Mouse (Mus musculus) olfactory bulb, adult 2 months (tissue): Measurements from ENCODE around the gene Stat5a. TPM values are rescaled to one million over a fixed set of nuclear protein-coding genes. Genes with fewer than 3 reads are reported as not detected.
A peak's percentile ranks its signal among the peaks of the same experiment; 100 is the strongest.

Experiments used
- H3K27ac ChIP-seq: fragments of 200-500 bp; 2 replicates; pipeline ENCODE4 v1.5.1; 2012; ENCODE audit warnings: low read depth, low read length; ENCODE audit not compliant: insufficient read depth
- H3K4me1 ChIP-seq: fragments of 200-500 bp; 2 replicates; pipeline ENCODE4 v1.6.1; 2012; ENCODE audit warnings: low read length; ENCODE audit not compliant: control insufficient read depth, insufficient read depth
- H3K4me3 ChIP-seq: fragments of 200-500 bp; 2 replicates; pipeline ENCODE4 v1.5.1; 2012; ENCODE audit warnings: mild to moderate bottlenecking, low read depth, low read length, moderate library complexity; ENCODE audit not compliant: insufficient read depth
- CTCF ChIP-seq: fragments of 200-500 bp; IDR thresholded peaks from 2 replicates; pipeline ENCODE4 v1.5.1; 2012; ENCODE audit warnings: low read depth, mild to moderate bottlenecking, low read length, moderate library complexity; ENCODE audit not compliant: insufficient read depth
- POLR2A ChIP-seq: fragments of 200-500 bp; IDR thresholded peaks from 2 replicates; pipeline ENCODE4 v1.6.1; 2012; ENCODE audit warnings: mild to moderate bottlenecking, low read depth, low read length, moderate library complexity; ENCODE audit not compliant: insufficient read depth
- WGBS: fragments of 180-500 bp; shearing (Covaris S2); methylation state at CpG from one replicate; pipeline ENCODE4 v1.1.7; 2018; 5-methylcytosine and 5-hydroxymethylcytosine counted together
- polyA plus RNA-seq: library from polyadenylated mRNA; stranded (reverse); fragments of >200 nt; gene quantifications from 2 replicates; pipeline ENCODE4 v1.2.4, GENCODE M21; 2012; ENCODE audit warnings: low replicate concordance; ENCODE audit not compliant: missing spikeins, insufficient read depth, insufficient read length

The Stat5a gene
- polyA plus RNA-seq, 1 experiment = not detected

DNA sequence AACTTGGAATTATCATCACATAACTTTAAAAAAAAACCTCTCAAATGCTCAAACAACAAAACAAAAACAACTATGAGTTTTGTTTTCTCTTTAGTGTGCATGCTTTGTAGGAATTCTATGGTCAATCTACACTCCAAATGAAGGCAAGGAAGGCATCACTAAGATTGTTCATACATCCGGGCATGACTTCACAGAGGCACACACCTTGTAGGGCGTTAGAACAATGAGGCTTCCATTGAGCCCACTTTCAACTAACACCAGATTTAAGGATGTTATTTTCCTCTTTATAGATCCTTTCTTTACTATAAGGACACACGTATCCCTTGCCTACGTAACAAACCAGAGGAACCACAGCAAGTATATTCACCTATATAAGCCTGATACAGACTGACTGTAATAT lies 11.6 kb upstream of the Stat5a start:
- 89% methylated on average over 4 of the region's 4 CpGs for WGBS
- H3K4me3 ChIP-seq = no peak overlapping the region
- TF ChIP-seq POLR2A (no peak), CTCF (no peak)
- H3K4me1 ChIP-seq = peaks cover 20% of the 10 kb centered on the region
- no peak overlapping the region for H3K27ac ChIP-seq

DNA sequence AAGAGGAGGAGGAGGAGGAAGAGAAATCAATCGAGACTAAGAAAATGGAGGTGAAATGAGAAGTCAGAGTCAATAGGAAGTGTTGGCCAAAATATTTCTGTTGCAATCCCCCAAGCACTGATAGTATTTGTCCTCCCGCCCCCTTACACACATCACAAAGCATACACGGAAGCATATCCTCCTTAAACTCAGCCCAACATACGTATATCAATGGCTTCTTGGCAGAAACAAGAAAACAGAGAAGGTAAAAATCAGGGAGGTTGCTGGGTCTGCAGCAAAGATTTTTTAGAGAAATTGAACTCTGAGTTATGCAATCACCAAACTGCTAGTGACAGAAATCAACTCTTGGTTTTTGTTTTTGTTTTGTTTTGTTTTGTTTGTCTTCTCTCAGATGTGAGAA lies 11.1 kb upstream of the Stat5a start:
- WGBS = 61% methylated on average over 4 of the region's 4 CpGs
- peaks cover 20% of the 10 kb centered on the region for H3K4me1 ChIP-seq
- H3K27ac ChIP-seq = no peak overlapping the region
- no peak overlapping the region for H3K4me3 ChIP-seq
- TF ChIP-seq CTCF (no peak), POLR2A (no peak)

DNA sequence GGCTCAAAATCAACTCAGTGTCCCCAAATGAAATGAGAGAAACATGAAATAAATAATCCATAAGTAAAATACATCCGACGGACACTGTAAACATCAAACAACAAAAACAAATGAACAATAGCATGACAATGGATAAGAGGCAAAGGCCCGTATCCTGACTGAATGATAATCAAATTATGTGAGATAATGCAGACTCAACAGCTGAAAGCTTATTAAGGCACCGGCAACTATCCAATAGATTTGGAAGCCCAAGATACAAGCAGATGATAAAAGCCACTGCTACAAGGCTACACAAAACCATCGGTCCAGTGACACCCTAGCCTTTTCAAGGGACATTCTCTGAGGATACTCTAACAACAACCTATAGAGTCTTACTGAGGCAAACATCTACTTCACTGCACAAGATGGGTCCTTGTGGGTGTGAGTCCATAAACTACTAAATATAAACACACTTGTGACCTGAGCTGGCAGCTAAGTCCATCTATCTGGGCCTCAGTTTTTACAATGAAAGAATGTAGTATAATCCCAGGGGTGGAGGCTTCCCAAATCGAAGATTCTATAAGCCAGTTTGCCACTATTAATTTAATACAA lies 10.3 kb upstream of the Stat5a start:
- peak overlapping the region; percentile 32; the same call in 1 of the 2 replicates for H3K4me3 ChIP-seq
- TF ChIP-seq POLR2A = no peak

GRCm38 (mm10) chr11:100849456-100850037 lies 9.6 kb upstream of the Stat5a start:
- 4% methylated on average over 13 of the region's 13 CpGs for WGBS
- H3K27ac ChIP-seq = peak overlapping the region; percentile 63; the same call in 1 of the 2 replicates
- TF ChIP-seq POLR2A = no peak
- no peak for TF ChIP-seq CTCF

More for the DNA sequence above, 10.3 kb upstream of the Stat5a start:
- Histone ChIP-seq H3K4me1 (peaks cover 17% of the 10 kb centered on the region), H3K27ac (no peak overlapping the region)
- WGBS = 39% methylated on average over 6 of the region's 6 CpGs

DNA sequence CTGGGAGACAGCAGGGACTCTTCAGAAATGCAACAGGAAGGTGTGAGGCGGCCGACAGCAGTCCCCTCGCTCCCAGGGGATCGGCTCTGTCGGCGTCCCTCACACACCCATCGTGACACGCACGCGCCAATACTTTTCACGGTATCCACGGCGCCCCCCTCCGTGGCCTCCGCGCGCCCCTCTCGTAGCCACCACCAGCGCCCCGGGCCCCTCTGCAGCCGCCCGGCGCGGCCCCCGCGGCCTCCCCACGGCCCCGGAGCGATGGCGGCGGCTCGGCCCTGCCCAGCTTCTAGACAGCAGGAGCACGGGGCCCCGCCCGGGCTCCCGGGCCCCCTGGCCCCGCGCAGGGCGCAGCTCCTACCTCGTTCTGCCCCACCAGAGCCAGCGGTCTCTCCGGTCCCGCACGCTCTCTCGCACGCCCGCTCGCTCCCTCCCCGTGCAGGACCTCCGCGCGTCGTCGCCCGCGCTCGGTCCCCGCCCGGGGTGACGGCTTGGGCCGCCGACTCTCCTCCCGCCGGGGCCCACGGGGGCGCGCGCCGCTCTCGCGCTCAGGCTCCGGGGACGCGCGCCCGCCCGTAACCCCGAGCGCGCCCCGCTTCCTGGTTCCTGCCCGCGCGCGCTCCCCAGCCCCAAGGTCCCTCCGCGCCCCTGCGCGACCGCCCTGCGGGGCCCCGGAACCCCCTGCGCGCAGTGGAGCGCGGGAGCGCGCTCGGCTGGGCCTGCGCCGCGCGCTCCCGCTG lies 8.9 kb upstream of the Stat5a start, which contains the start of gene Stat5b:
Stat5b (minus strand) TSS at position 687 of the 740 bp plus-strand sequence.
- Histone ChIP-seq H3K4me3 (peak within 1 kb of the TSS; percentile 85), H3K4me1 (peaks cover 17% of the 10 kb centered on the region), H3K27ac (peak within 1 kb of the TSS; percentile 63)
- under 1% methylated on average over 104 of the region's 104 CpGs for WGBS
- TF ChIP-seq POLR2A (peak; percentile 47), CTCF (no peak)

More at GRCm38 (mm10) chr11:100849456-100850037, 9.6 kb upstream of the Stat5a start:
- H3K4me3 ChIP-seq = peak overlapping the region; percentile 85
- H3K4me1 ChIP-seq = peaks cover 20% of the 10 kb centered on the region

- Histone ChIP-seq H3K27ac (peak overlapping the region; percentile 63), H3K4me3 (peak overlapping the region; percentile 85)
- 3% methylated on average over 33 of the region's 33 CpGs for WGBS
Measured at GRCm38 (mm10) chr11:100850778-100851528, 8.2 kb upstream of the Stat5a start.

GRCm38 (mm10) chr11:100852088-100852487 lies 7.1 kb upstream of the Stat5a start:
- Histone ChIP-seq H3K27ac (no peak overlapping the region), H3K4me1 (peaks cover 13% of the 10 kb centered on the region), H3K4me3 (no peak overlapping the region)
- WGBS = 97% methylated on average over 2 of the region's 2 CpGs
- TF ChIP-seq CTCF (no peak), POLR2A (no peak)

More at GRCm38 (mm10) chr11:100850778-100851528, 8.2 kb upstream of the Stat5a start:
- peaks cover 13% of the 10 kb centered on the region for H3K4me1 ChIP-seq
- TF ChIP-seq CTCF = no peak
- 0 out of 2 replicates have a peak, but pooled peaks have one; percentile 9 for TF ChIP-seq POLR2A

- WGBS = 91% methylated on average over 5 of the region's 5 CpGs
- no peak overlapping the region for H3K4me3 ChIP-seq
- H3K4me1 ChIP-seq = peaks cover 11% of the 10 kb centered on the region
- TF ChIP-seq CTCF = no peak
- TF ChIP-seq POLR2A = no peak
- no peak overlapping the region for H3K27ac ChIP-seq
Measured at GRCm38 (mm10) chr11:100853018-100853417, 6.1 kb upstream of the Stat5a start.
